14 mouse cellular contexts compared by ENCODE assay signal in genomic region chr5:125333009-125333408, GRCm38 (mm10). TPM values are rescaled to one million over a fixed set of nuclear protein-coding genes. Genes with fewer than 3 reads are reported as not detected.
DNase-seq lines count a peak whose midpoint lies in the region; ATAC-seq and TF ChIP-seq lines count a peak whose summit lies in the region.
"Had no signal": no experiment of that assay in that cellular context is flagged by ENCODE, and none has a peak within 500 bp of the region (broad histone marks: within the 10 kb centered on the region; RNA-seq: fewer than 3 reads in every experiment).

No protein-coding gene starts in this region.

- TF ChIP-seq CTCF in midbrain, postnatal 0 days (IDR thresholded peaks at IDR 0.05): no peak

- 0 out of 2 replicates have a peak overlapping the region, but pooled peaks have one; percentile 37 for H3K27ac ChIP-seq in limb, embryonic 12.5 days
- no peak overlapping the region for H3K27ac ChIP-seq in limb, embryonic 10.5 days
- no peak overlapping the region for H3K27ac ChIP-seq in midbrain, postnatal 0 days (ENCODE audit: low read depth, low read length)
- H3K27ac ChIP-seq: hindbrain, embryonic 12.5 days; midbrain, embryonic 13.5 days had no signal

- WGBS in limb, embryonic 12.5 days: 85% methylated on average over 6 of the region's 6 CpGs
- 89% methylated on average over 6 of the region's 6 CpGs for WGBS in limb, embryonic 10.5 days
- WGBS in midbrain, postnatal 0 days: 86% methylated on average over 6 of the region's 6 CpGs

- no peaks in the 10 kb centered on the region for H3K9me3 ChIP-seq in limb, embryonic 12.5 days
- no peaks in the 10 kb centered on the region for H3K9me3 ChIP-seq in limb, embryonic 10.5 days (replicated peaks)
- H3K9me3 ChIP-seq in midbrain, postnatal 0 days (ENCODE audit: low read length): no peaks in the 10 kb centered on the region
- H3K9me3 ChIP-seq: hindbrain, embryonic 12.5 days; midbrain, embryonic 13.5 days had no signal

- no peaks in the 10 kb centered on the region for H3K36me3 ChIP-seq in limb, embryonic 12.5 days
- H3K36me3 ChIP-seq in limb, embryonic 10.5 days: no peaks in the 10 kb centered on the region
- H3K36me3 ChIP-seq in midbrain, postnatal 0 days (ENCODE audit: insufficient read depth, low read length): no peaks in the 10 kb centered on the region
- H3K36me3 ChIP-seq: hindbrain, embryonic 12.5 days; midbrain, embryonic 13.5 days had no signal

- no peak for DNase-seq in frontal cortex, postnatal 14 days (ENCODE audit: low spot score in 2 of 2)
- no peak for DNase-seq in limb, embryonic 10.5 days (ENCODE audit: low spot score)
- DNase-seq in urinary bladder, adult 2 months (ENCODE audit: low spot score): no peak
- DNase-seq in midbrain, postnatal 0 days (ENCODE audit: low spot score): no peak
- DNase-seq: cerebellum, adult 11 months; spleen, adult 18-20 months; thymus, adult 2 months had no signal

- no peak overlapping the region for H3K4me2 ChIP-seq in limb, embryonic 12.5 days
- no peak overlapping the region for H3K4me2 ChIP-seq in midbrain, postnatal 0 days (ENCODE audit: low read depth, low read length, poor library complexity, severe bottlenecking)
- H3K4me2 ChIP-seq: hindbrain, embryonic 12.5 days; midbrain, embryonic 13.5 days had no signal

- H3K9ac ChIP-seq in limb, embryonic 12.5 days (replicated peaks): no peak overlapping the region
- H3K9ac ChIP-seq in midbrain, postnatal 0 days (replicated peaks; ENCODE audit: low read length, poor library complexity, severe bottlenecking): no peak overlapping the region
- H3K9ac ChIP-seq: hindbrain, embryonic 12.5 days; midbrain, embryonic 13.5 days had no signal

- peaks cover 19% of the 10 kb centered on the region for H3K4me1 ChIP-seq in limb, embryonic 12.5 days (replicated peaks)
- H3K4me1 ChIP-seq in limb, embryonic 10.5 days: peaks cover 30% of the 10 kb centered on the region
- no peaks in the 10 kb centered on the region for H3K4me1 ChIP-seq in midbrain, postnatal 0 days (ENCODE audit: insufficient read depth, low read length)

- H3K4me3 ChIP-seq in limb, embryonic 12.5 days (replicated peaks): no peak overlapping the region
- H3K4me3 ChIP-seq in limb, embryonic 10.5 days: no peak overlapping the region
- H3K4me3 ChIP-seq in midbrain, postnatal 0 days (ENCODE audit: low read depth, low read length): no peak overlapping the region
- H3K4me3 ChIP-seq: hindbrain, embryonic 12.5 days; midbrain, embryonic 13.5 days had no signal

- ATAC-seq in frontal cortex, adult (ENCODE audit: low TSS enrichment): 0 out of 2 replicates have a peak, but pooled peaks have one; percentile 27
- ATAC-seq in limb, embryonic 12.5 days (ENCODE audit: insufficient number of reproducible peaks, insufficient read depth, low FRiP score, low TSS enrichment, low read depth): no peak
- peak; percentile 57 for ATAC-seq in granulocyte monocyte progenitor cell, adult 5-6 weeks (replicated peaks; ENCODE audit: poor library complexity, severe bottlenecking)
- ATAC-seq in megakaryocyte, adult 5-6 weeks (ENCODE audit: poor library complexity, severe bottlenecking): peak; percentile 64
- ATAC-seq in midbrain, postnatal 0 days (ENCODE audit: low FRiP score): no peak
- ATAC-seq: midbrain, embryonic 13.5 days had no signal

- H3K27me3 ChIP-seq in limb, embryonic 12.5 days: no peaks in the 10 kb centered on the region
- no peaks in the 10 kb centered on the region for H3K27me3 ChIP-seq in limb, embryonic 10.5 days (ENCODE audit: low read depth, poor library complexity, severe bottlenecking)
- H3K27me3 ChIP-seq in midbrain, postnatal 0 days (ENCODE audit: insufficient read depth, low read length): no peaks in the 10 kb centered on the region
- H3K27me3 ChIP-seq: hindbrain, embryonic 12.5 days; midbrain, embryonic 13.5 days had no signal

RNA-seq across cellular contexts. Expression of gene Scarb1, which starts 7.9 kb away (rescaled TPM):
- polyA plus RNA-seq in limb, embryonic 12.5 days (2016; fragmentation: Nextera tagmentation; extraction: Ambion mirVana): 36.0 and 36.5 TPM in 2 replicates
- 43.5 and 45.2 TPM in 2 replicates for polyA plus RNA-seq in limb, embryonic 10.5 days (2016; fragmentation: Nextera tagmentation; extraction: Ambion mirVana)
- 80.2 and 145 TPM in 2 replicates for total RNA-seq in granulocyte monocyte progenitor cell, adult 5-6 weeks (2014; fragmentation: Nextera tagmentation)
- 49.0 and 53.9 TPM in 2 replicates for total RNA-seq in granulocyte monocyte progenitor cell, adult 5-6 weeks (2017)
- 88.7 and 92.9 TPM in 2 replicates for total RNA-seq in megakaryocyte, adult 5-6 weeks (2015)
- 86.3 and 88.2 TPM in 2 replicates for total RNA-seq in megakaryocyte, adult 5-6 weeks (2017)
- polyA plus RNA-seq in urinary bladder, adult 2 months (2012; rRNA removed): 75.6 and 92.2 TPM in 2 replicates
- 60.2 and 74.0 TPM in 2 replicates for total RNA-seq in midbrain, postnatal 0 days (2014; rRNA removed)
- polyA plus RNA-seq in midbrain, postnatal 0 days (2015; fragmentation: Nextera tagmentation; extraction: Ambion mirVana): 57.7 and 57.9 TPM in 2 replicates

RNA-seq across cellular contexts. Expression of gene Gm10382, which starts 56.1 kb away (rescaled TPM):
- 0.39 and 0.46 TPM in 2 replicates for polyA plus RNA-seq in limb, embryonic 12.5 days (2016; fragmentation: Nextera tagmentation; extraction: Ambion mirVana)
- polyA plus RNA-seq in limb, embryonic 10.5 days (2016; fragmentation: Nextera tagmentation; extraction: Ambion mirVana): 0.44 and 0.54 TPM in 2 replicates
- 0.96 TPM in 1 of 2 replicates, not detected in the other for total RNA-seq in granulocyte monocyte progenitor cell, adult 5-6 weeks (2014; fragmentation: Nextera tagmentation)
- 0.26 TPM in 1 of 2 replicates, not detected in the other for total RNA-seq in granulocyte monocyte progenitor cell, adult 5-6 weeks (2017)
- total RNA-seq in megakaryocyte, adult 5-6 weeks (2015): not detected in 2 replicates
- 0.11 TPM in 1 of 2 replicates, not detected in the other for total RNA-seq in megakaryocyte, adult 5-6 weeks (2017)
- 0.29 and 0.40 TPM in 2 replicates for polyA plus RNA-seq in urinary bladder, adult 2 months (2012; rRNA removed)
- total RNA-seq in midbrain, postnatal 0 days (2014; rRNA removed): not detected in 2 replicates
- 0.67 and 0.83 TPM in 2 replicates for polyA plus RNA-seq in midbrain, postnatal 0 days (2015; fragmentation: Nextera tagmentation; extraction: Ambion mirVana)
- polyA plus RNA-seq: embryonic facial prominence, embryonic 11.5 days had no signal

RNA-seq across cellular contexts. Expression of gene Ubc, which starts 57.0 kb away (rescaled TPM):
- 1,024 and 1,053 TPM in 2 replicates for polyA plus RNA-seq in limb, embryonic 12.5 days (2016; fragmentation: Nextera tagmentation; extraction: Ambion mirVana)
- 856 and 992 TPM in 2 replicates for polyA plus RNA-seq in limb, embryonic 10.5 days (2016; fragmentation: Nextera tagmentation; extraction: Ambion mirVana)
- total RNA-seq in granulocyte monocyte progenitor cell, adult 5-6 weeks (2014; fragmentation: Nextera tagmentation): 126 and 139 TPM in 2 replicates
- total RNA-seq in granulocyte monocyte progenitor cell, adult 5-6 weeks (2017): 236 and 280 TPM in 2 replicates
- total RNA-seq in megakaryocyte, adult 5-6 weeks (2015): 260 and 265 TPM in 2 replicates
- 355 and 414 TPM in 2 replicates for total RNA-seq in megakaryocyte, adult 5-6 weeks (2017)
- 740 and 949 TPM in 2 replicates for polyA plus RNA-seq in urinary bladder, adult 2 months (2012; rRNA removed)
- 915 and 958 TPM in 2 replicates for total RNA-seq in midbrain, postnatal 0 days (2014; rRNA removed)
- polyA plus RNA-seq in midbrain, postnatal 0 days (2015; fragmentation: Nextera tagmentation; extraction: Ambion mirVana): 1,268 and 1,306 TPM in 2 replicates

Comparison
In these comparisons a context has a peak if more than half of its experiments do, and no peak if none do; other contexts are left out.
1. ATAC-seq: peak in frontal cortex, adult (single experiment), granulocyte monocyte progenitor cell, adult 5-6 weeks (single experiment) and megakaryocyte, adult 5-6 weeks (single experiment); none in limb, embryonic 12.5 days (single experiment) and midbrain, postnatal 0 days (single experiment).